Mouse (Mus musculus) midbrain, embryonic 14.5 days (tissue): Measurements from ENCODE around the gene Smc1a. TPM values are rescaled to one million over a fixed set of nuclear protein-coding genes. Genes with fewer than 3 reads are reported as not detected.

Source experiments
- ATAC-seq: fragments of 200-750 bp; cut with Nextera tagmentation; 2 replicates; pipeline ENCODE4 v1.8.0; 2017; ENCODE audit warnings: moderate number of reproducible peaks, moderate library complexity; ENCODE audit not compliant: low FRiP score, low TSS enrichment
- DNase-seq: peaks from one replicate; pipeline ENCODE4 v3.0.0-alpha.2; 2015
- H3K27ac ChIP-seq: fragments of 300-500 bp; sonication (generic); replicated peaks from 2 replicates; pipeline ENCODE4 v1.5.1; 2014; ENCODE audit warnings: mild to moderate bottlenecking, low read depth, low read length, moderate library complexity
- H3K27me3 ChIP-seq: fragments of 300-500 bp; sonication (generic); 2 replicates; pipeline ENCODE4 v1.6.1; 2014; ENCODE audit warnings: low read length, control low read depth, mixed read lengths; ENCODE audit not compliant: control insufficient read depth, insufficient read depth
- H3K36me3 ChIP-seq: fragments of 300-500 bp; sonication (generic); 2 replicates; pipeline ENCODE4 v1.6.1; 2014; ENCODE audit warnings: low read length, control low read depth; ENCODE audit not compliant: control insufficient read depth, insufficient read depth
- H3K4me1 ChIP-seq: fragments of 300-500 bp; sonication (generic); 2 replicates; pipeline ENCODE4 v1.6.1; 2014; ENCODE audit warnings: mild to moderate bottlenecking, antibody characterized with exemption, low read length, control low read depth; ENCODE audit not compliant: control insufficient read depth, insufficient read depth
- H3K4me2 ChIP-seq: fragments of 300-500 bp; sonication (generic); 2 replicates; pipeline ENCODE4 v1.6.1; 2014; ENCODE audit warnings: mild to moderate bottlenecking, low read length, moderate library complexity
- H3K4me3 ChIP-seq: fragments of 300-500 bp; sonication (generic); replicated peaks from 2 replicates; pipeline ENCODE4 v1.5.1; 2014; ENCODE audit warnings: low read depth, low read length
- H3K9ac ChIP-seq: fragments of 300-500 bp; sonication (generic); replicated peaks from 2 replicates; pipeline ENCODE4 v1.6.1; 2014; ENCODE audit warnings: mild to moderate bottlenecking, low read length, moderate library complexity
- H3K9me3 ChIP-seq: fragments of 300-500 bp; sonication (generic); 2 replicates; pipeline ENCODE4 v1.6.1; 2016; ENCODE audit warnings: low read length, control low read depth, mixed read lengths; ENCODE audit not compliant: control insufficient read depth
- whole genome bisulfite sequencing: fragments of 180-500 bp; shearing (Covaris S2); extraction: QIAGEN DNeasy Blood & Tissue Kit; methylation state at CpG from one replicate; pipeline ENCODE4 v1.1.7; 2014; 5-methylcytosine and 5-hydroxymethylcytosine counted together
- polyA plus RNA-seq: library from polyadenylated mRNA; unstranded; fragments of >200 nt; fragmentation: Nextera tagmentation; extraction: Ambion mirVana; gene quantifications from 2 replicates; pipeline ENCODE4 v1.2.1, GENCODE M21; 2014

Gene Smc1a
- polyA plus RNA-seq, 1 experiment from 2014 or later = 83.1 TPM

GRCm38 (mm10) chrX:152097572-152097971, 81.3 kb downstream of the Smc1a start:
- ATAC-seq = no peak
- WGBS = 59% methylated on average over 1 of the region's 1 CpGs

More at GRCm38 (mm10) chrX:152097572-152097971, 81.3 kb downstream of the Smc1a start:
- no peaks in the 10 kb centered on the region for H3K4me1 ChIP-seq
- no peak overlapping the region for H3K27ac ChIP-seq
- H3K9ac ChIP-seq = no peak overlapping the region
- no peak overlapping the region for H3K4me2 ChIP-seq
- no peaks in the 10 kb centered on the region for H3K36me3 ChIP-seq
- H3K27me3 ChIP-seq = peaks cover 20% of the 10 kb centered on the region
- no peak overlapping the region for H3K4me3 ChIP-seq
- H3K9me3 ChIP-seq = no peaks in the 10 kb centered on the region
- no peak for DNase-seq

Other genes with a start within 250 kb of the Smc1a start
- 93.6 and 106 TPM in 2 replicates for gene Huwe1, start 215.6 kb upstream of the Smc1a start, polyA plus RNA-seq
- 106 and 111 TPM in 2 replicates for gene Hsd17b10, start 14.6 kb upstream of the Smc1a start, polyA plus RNA-seq
- 2.0 and 2.8 TPM in 2 replicates for gene Ribc1, start 133 bp upstream of the Smc1a start, polyA plus RNA-seq
- 5.2 and 7.2 TPM in 2 replicates for gene Iqsec2, start 127.8 kb downstream of the Smc1a start, polyA plus RNA-seq
- gene Kdm5c, start 216.6 kb downstream of the Smc1a start, polyA plus RNA-seq = 28.8 and 37.7 TPM in 2 replicates